Mouse (Mus musculus) lung, postnatal 0 days (tissue): ENCODE data around the gene Nfil3.

Source experiments
- CTCF ChIP-seq: IDR thresholded peaks from 2 replicates; pipeline ENCODE4 v1.5.1; 2016; ENCODE audit warnings: antibody characterized with exemption, mild to moderate bottlenecking
- EP300 ChIP-seq: IDR thresholded peaks from 2 replicates; pipeline ENCODE4 v1.6.1; 2016; ENCODE audit warnings: antibody characterized with exemption, mild to moderate bottlenecking, control low read depth

DNA sequence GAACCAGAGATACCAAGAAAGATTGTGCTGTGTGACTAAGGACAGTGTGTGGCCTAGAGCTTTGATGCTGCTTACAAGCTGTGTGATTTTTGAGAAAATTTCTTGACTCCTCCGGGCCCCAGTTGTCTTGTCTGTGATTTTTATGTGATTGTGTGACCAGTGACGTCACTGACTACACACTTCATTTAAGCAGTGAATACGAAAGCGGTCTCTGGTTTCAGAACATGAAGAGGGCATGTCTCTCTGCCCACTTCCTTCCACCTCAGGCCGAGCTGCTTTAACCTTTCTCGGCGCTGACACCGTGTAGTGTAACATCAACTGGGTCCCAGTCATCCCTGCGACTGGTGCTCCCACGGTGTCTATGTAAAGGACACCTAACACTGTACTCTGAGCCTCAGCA, 17.7 kb upstream of the Nfil3 start:
- no peak for TF ChIP-seq CTCF
- TF ChIP-seq EP300, result no peak
